Mouse (Mus musculus) midbrain, postnatal 0 days (tissue): ENCODE measurements around the gene Zbtb38. TPM values are rescaled to one million over a fixed set of nuclear protein-coding genes. Genes with fewer than 3 reads are reported as not detected.

Experiments used
- ATAC-seq: fragments of 200-750 bp; cut with Nextera tagmentation; 2 replicates; pipeline ENCODE4 v1.8.0; 2017; ENCODE audit warnings: moderate number of reproducible peaks, mild to moderate bottlenecking, moderate TSS enrichment, moderate library complexity; ENCODE audit not compliant: low FRiP score
- DNase-seq: peaks from one replicate; pipeline ENCODE4 v3.0.0-alpha.2; 2015; ENCODE audit warnings: low spot score
- H3K27ac ChIP-seq: fragments of 300-500 bp; sonication (generic); 2 replicates; pipeline ENCODE4 v1.5.1; 2014; ENCODE audit warnings: low read depth, mild to moderate bottlenecking, low read length, mixed read lengths
- H3K27me3 ChIP-seq: fragments of 300-500 bp; sonication (generic); 2 replicates; pipeline ENCODE4 v1.6.1; 2014; ENCODE audit warnings: low read length, control low read depth, mixed read lengths; ENCODE audit not compliant: insufficient read depth
- H3K36me3 ChIP-seq: fragments of 300-500 bp; sonication (generic); 2 replicates; pipeline ENCODE4 v1.6.1; 2014; ENCODE audit warnings: low read length, control low read depth, mixed read lengths; ENCODE audit not compliant: insufficient read depth
- H3K4me1 ChIP-seq: fragments of 300-500 bp; sonication (generic); 2 replicates; pipeline ENCODE4 v1.6.1; 2014; ENCODE audit warnings: mild to moderate bottlenecking, control low read depth, antibody characterized with exemption, low read length, mixed read lengths; ENCODE audit not compliant: insufficient read depth
- H3K4me2 ChIP-seq: fragments of 300-500 bp; sonication (generic); 2 replicates; pipeline ENCODE4 v1.6.1; 2014; ENCODE audit warnings: low read depth, mild to moderate bottlenecking, low read length, mixed read lengths; ENCODE audit not compliant: poor library complexity, severe bottlenecking
- H3K4me3 ChIP-seq: fragments of 300-500 bp; sonication (generic); 2 replicates; pipeline ENCODE4 v1.5.1; 2014; ENCODE audit warnings: low read depth, mild to moderate bottlenecking, low read length, moderate library complexity
- H3K9ac ChIP-seq: fragments of 300-500 bp; sonication (generic); replicated peaks from 2 replicates; pipeline ENCODE4 v1.6.1; 2014; ENCODE audit warnings: mild to moderate bottlenecking, low read length, moderate library complexity, mixed read lengths; ENCODE audit not compliant: poor library complexity, severe bottlenecking
- H3K9me3 ChIP-seq: fragments of 300-500 bp; sonication (generic); 2 replicates; pipeline ENCODE4 v1.6.1; 2016; ENCODE audit warnings: low read length, control low read depth
- CTCF ChIP-seq: IDR thresholded peaks from 2 replicates; pipeline ENCODE4 v1.5.1; 2016; ENCODE audit warnings: antibody characterized with exemption, mild to moderate bottlenecking
- WGBS: fragments of 180-500 bp; shearing (Covaris S2); extraction: QIAGEN DNeasy Blood & Tissue Kit; methylation state at CpG from one replicate; pipeline ENCODE4 v1.1.7; 2014; 5-methylcytosine and 5-hydroxymethylcytosine counted together
- polyA plus RNA-seq: library from polyadenylated mRNA; unstranded; fragments of >200 nt; fragmentation: Nextera tagmentation; extraction: Ambion mirVana; gene quantifications from 2 replicates; pipeline ENCODE4 v1.2.1, GENCODE M21; 2015
- total RNA-seq: library from RNA; depleted of rRNA; stranded (reverse); fragments of >200 nt; gene quantifications from 2 replicates; pipeline ENCODE4 v1.2.3, GENCODE M21; 2014

Gene Zbtb38
- total and polyA plus RNA-seq, 2 experiments from 2014 or later = 49.9 to 50.7 TPM

DNA sequence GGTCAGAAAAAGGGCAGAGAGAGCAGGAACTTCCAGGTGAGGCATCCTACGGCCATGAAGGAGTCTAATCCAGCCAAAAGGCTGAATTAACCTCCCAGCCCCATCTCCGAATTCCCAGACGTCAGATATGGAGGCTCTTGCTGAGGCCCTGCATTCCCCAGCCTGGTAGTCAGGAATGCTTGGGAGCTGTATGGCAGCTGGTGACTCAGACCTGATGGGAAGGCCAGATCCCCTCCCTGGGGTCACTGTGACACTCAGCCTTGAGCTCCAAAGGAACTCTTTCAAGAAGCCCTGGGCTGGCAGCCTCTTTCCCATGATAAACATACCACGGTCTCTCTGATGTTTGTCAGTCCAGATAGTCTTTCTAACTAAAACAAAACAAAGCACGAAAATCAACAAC lies 30.6 kb upstream of the Zbtb38 start:
- Histone ChIP-seq H3K4me3 (no peak overlapping the region), H3K4me1 (no peaks in the 10 kb centered on the region), H3K9me3 (no peaks in the 10 kb centered on the region), H3K36me3 (no peaks in the 10 kb centered on the region), H3K27ac (no peak overlapping the region), H3K4me2 (no peak overlapping the region), H3K27me3 (no peaks in the 10 kb centered on the region), H3K9ac (no peak overlapping the region)
- 73% methylated on average over 5 of the region's 5 CpGs for WGBS
- ATAC-seq = no peak
- DNase-seq = no peak
- TF ChIP-seq CTCF = no peak

DNA sequence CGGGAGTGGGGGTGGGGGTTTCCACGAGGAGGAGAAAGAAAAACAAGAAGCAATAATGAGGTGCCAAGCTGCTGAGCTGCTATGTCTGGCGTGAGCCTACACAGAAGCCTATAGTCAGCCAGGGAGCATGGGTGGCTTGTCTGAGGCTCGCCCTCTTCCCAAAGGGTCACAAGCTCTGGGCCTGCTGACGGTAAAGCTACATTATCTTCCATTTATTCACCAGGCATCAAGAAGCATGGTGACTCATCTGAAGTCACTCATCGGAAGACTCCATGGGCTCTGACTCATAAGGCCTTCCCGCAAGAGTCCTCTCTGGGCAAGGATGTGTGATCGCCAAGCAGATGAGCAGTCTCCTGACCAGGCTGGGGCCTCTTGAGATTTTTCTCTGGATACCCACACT lies 29.4 kb upstream of the Zbtb38 start:
- WGBS = 85% methylated on average over 8 of the region's 8 CpGs

DNA sequence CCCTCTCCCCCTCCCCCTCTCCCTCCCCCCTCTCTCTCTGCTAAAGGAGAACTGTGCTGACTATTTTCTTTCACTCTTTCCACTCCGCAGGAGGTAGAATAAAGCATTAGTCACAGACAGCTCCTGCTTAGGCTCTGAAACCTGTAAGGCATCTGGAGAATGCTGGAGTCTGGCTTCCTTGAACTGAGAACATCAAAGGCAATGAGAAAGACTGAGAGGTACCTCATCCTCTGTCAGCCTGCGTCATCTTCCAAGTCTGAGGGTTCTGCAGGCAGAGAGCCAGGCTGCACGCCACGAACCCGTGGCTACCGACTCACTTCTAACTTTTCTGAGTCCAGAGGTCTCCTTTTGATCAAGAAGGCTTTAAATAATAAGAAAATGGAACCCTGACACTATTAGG lies 20.5 kb upstream of the Zbtb38 start:
- Histone ChIP-seq H3K9ac (no peak overlapping the region), H3K4me2 (no peak overlapping the region), H3K4me1 (no peaks in the 10 kb centered on the region), H3K27me3 (no peaks in the 10 kb centered on the region), H3K4me3 (no peak overlapping the region), H3K9me3 (no peaks in the 10 kb centered on the region), H3K27ac (no peak overlapping the region), H3K36me3 (no peaks in the 10 kb centered on the region)
- WGBS = 9% methylated on average over 6 of the region's 6 CpGs
- TF ChIP-seq CTCF = no peak
- ATAC-seq = no peak
- no peak for DNase-seq

More for the DNA sequence above, 29.4 kb upstream of the Zbtb38 start:
- Histone ChIP-seq H3K27me3 (no peaks in the 10 kb centered on the region), H3K4me3 (no peak overlapping the region), H3K9ac (no peak overlapping the region), H3K4me1 (no peaks in the 10 kb centered on the region), H3K27ac (no peak overlapping the region), H3K36me3 (no peaks in the 10 kb centered on the region), H3K9me3 (no peaks in the 10 kb centered on the region), H3K4me2 (no peak overlapping the region)
- TF ChIP-seq CTCF = no peak
- ATAC-seq = no peak
- no peak for DNase-seq

DNA sequence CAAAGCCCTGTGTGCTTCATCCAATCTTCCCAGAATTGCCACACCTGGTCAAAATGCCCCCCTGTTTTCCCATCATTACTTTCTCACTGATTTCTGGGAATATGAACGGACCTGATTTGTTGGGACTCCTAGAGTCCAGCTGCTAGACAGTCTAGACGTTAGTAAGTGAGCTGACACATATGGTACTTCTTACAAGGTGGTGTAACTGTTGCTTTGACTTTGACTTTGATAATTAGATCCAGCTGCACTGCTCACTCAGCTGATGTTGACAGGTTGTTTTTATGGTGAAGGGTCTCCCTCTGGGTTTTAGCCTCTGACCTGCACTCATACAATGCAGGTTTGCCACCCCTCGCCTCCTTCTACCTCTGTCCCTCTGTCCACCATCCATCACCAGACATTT lies 17.8 kb upstream of the Zbtb38 start:
- no peaks in the 10 kb centered on the region for H3K4me1 ChIP-seq

DNA sequence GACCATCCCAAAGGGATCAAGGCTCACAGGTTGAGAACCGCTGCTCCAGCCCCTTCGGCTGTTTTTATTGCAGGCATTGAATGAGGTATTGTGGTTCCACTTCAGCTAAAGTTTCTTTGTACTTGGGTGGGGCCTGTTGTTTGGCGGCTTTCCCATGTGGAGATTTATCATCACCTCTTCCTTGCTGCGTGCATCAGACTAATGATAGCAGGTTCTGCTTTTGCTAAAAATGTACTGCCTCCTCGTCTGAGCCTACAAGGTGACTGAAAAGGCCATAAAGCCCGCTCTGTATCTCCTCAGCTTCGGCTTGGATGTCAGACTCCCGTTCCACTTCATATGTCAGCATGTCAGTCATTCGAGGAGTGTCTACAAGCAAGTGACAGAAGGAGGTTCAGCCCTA lies 17.0 kb upstream of the Zbtb38 start:
- TF ChIP-seq CTCF = no peak
- DNase-seq (no peak), ATAC-seq (no peak)
- no peaks in the 10 kb centered on the region for H3K9me3 ChIP-seq
- WGBS = 90% methylated on average over 9 of the region's 9 CpGs
- H3K27me3 ChIP-seq = no peaks in the 10 kb centered on the region
- no peak overlapping the region for H3K4me2 ChIP-seq
- no peak overlapping the region for H3K9ac ChIP-seq
- no peak overlapping the region for H3K4me3 ChIP-seq
- no peaks in the 10 kb centered on the region for H3K4me1 ChIP-seq
- no peaks in the 10 kb centered on the region for H3K36me3 ChIP-seq
- no peak overlapping the region for H3K27ac ChIP-seq

More for the DNA sequence above, 17.8 kb upstream of the Zbtb38 start:
- Histone ChIP-seq H3K27me3 (no peaks in the 10 kb centered on the region), H3K36me3 (no peaks in the 10 kb centered on the region), H3K4me3 (no peak overlapping the region), H3K27ac (no peak overlapping the region), H3K9me3 (no peaks in the 10 kb centered on the region), H3K9ac (no peak overlapping the region), H3K4me2 (no peak overlapping the region)
- DNase-seq (no peak), ATAC-seq (no peak)
- no peak for TF ChIP-seq CTCF
- WGBS = 89% methylated on average over 3 of the region's 3 CpGs

DNA sequence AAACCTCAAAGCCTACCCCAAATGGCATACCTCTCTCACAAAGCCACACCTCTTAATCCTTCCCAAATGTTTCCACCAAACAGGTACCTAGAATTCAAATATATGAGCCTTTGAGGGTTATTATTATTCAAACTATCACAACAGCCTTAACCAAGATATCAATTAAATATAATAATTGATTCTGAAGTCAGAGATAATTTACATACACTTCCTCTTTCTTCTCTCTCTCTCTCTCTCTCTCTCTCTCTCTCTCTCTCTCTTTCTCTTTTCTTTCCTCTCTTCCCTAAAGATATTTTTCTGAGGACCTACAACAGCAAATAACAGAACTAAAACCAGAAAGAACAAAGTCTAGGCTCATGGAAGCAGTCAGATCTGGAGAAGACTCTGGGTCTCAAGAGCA lies 15.2 kb upstream of the Zbtb38 start:
- TF ChIP-seq CTCF = no peak
- H3K27me3 ChIP-seq = no peaks in the 10 kb centered on the region

DNA sequence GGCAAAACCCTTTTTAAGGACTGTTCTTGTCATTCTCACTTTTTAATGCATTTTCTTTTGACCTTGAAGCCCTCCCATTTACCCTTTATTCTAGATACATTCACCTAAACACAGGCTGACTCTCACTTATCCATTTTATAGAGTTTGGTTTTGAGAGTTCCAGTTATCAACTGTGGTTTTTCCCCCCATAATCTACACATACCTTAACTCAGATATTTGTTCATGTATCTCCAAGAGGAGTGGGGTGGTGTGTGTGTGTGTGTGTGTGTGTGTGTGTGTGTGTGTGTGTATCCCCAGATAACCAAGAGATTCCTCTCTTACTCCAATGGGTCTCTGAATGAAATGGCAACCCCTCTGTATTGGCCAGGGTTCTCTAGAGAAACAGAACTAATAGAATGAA lies 13.4 kb upstream of the Zbtb38 start:
- Histone ChIP-seq H3K9me3 (no peaks in the 10 kb centered on the region), H3K4me1 (no peaks in the 10 kb centered on the region), H3K36me3 (no peaks in the 10 kb centered on the region), H3K27ac (no peak overlapping the region), H3K27me3 (no peaks in the 10 kb centered on the region), H3K9ac (no peak overlapping the region), H3K4me3 (no peak overlapping the region), H3K4me2 (no peak overlapping the region)
- DNase-seq = no peak
- TF ChIP-seq CTCF = no peak
- ATAC-seq = no peak

More for the DNA sequence above, 15.2 kb upstream of the Zbtb38 start:
- H3K4me3 ChIP-seq = no peak overlapping the region
- H3K36me3 ChIP-seq = no peaks in the 10 kb centered on the region
- H3K27ac ChIP-seq = no peak overlapping the region
- no peak for ATAC-seq
- no peaks in the 10 kb centered on the region for H3K9me3 ChIP-seq
- no peak overlapping the region for H3K9ac ChIP-seq
- no peaks in the 10 kb centered on the region for H3K4me1 ChIP-seq
- no peak for DNase-seq
- H3K4me2 ChIP-seq = no peak overlapping the region
